Mouse (Mus musculus): ENCODE measurements at regions not wholly inside any gene's neighbourhood (a gene's known extent, or its start where the extent isn't known, plus 50 kb on each side); places are given as distances from the start of the nearest gene placed in this dataset.

DNA sequence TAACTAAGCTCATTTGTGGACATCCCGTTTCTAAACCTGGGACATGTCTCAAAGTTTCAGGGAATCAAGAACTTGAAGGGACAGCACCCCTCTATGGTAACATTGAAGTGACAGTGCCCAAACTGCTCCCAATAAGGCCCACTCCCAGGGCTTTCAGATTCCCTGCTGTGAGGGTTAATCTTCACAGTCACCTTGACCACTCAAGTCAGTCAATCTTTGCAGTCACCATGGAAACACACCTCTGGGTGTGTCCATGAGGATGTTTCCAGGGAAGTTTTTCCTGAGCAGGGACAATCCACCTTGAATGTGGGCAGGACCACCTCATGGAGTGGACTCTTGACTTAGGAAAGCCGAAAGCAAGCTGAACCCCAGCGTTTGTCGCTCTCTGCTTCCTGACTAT, 244.8 kb upstream of the Sdk2 start:
- Histone ChIP-seq H3K4me1 (0 out of 2 replicates have a peak, but pooled peaks cover 6% of the 10 kb centered on the region), H3K4me2 (no peak overlapping the region), H3K9me3 (no peaks in the 10 kb centered on the region), H3K27ac (no peak overlapping the region), H3K36me3 (no peaks in the 10 kb centered on the region), H3K27me3 (no peaks in the 10 kb centered on the region; the same call in 1 of the 2 replicates), H3K9ac (no peak overlapping the region), H3K4me3 (no peak overlapping the region)
- whole genome bisulfite sequencing: 76% methylated on average over 4 of the region's 4 CpGs
- no peak for ATAC-seq (ENCODE audit: insufficient number of reproducible peaks, low FRiP score, low TSS enrichment, low read depth)

DNA sequence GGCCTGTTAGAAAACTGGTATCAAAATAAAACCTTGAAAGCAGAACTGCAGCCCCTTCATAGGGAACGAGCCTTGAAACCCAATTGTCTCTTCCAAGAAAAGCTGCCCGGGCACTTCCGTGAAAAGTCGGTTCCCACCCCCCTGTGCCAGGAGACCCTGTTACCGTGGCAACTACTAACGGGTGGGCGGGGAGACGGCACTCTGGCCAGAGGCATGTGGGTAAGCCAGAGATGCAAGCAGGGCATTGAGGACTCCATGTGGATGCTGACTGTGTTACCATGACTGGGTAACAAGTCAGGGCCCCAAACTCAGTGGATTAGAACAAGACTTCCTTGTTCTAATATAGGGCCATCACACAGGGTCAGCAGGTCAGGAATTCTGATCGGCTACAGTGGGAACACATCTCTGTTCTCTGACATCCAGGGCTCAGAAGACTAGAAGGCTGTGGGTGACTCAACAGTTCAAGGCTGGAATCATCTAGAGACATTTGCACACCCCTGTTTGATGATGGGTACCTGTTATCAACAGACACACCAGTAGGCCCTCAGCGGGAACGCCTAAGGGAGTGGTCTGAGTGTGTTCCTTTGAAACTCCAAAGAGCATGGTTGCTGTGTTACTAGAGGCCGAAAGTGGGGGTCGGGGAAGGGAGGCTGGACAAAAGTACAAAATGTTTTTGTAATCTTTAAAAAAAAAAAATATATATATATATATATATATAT, 236.9 kb upstream of the Sdk2 start:
- no peak overlapping the region for H3K27ac ChIP-seq
- H3K9ac ChIP-seq: no peak overlapping the region
- H3K27me3 ChIP-seq: no peaks in the 10 kb centered on the region
- no peaks in the 10 kb centered on the region for H3K9me3 ChIP-seq
- no peak overlapping the region for H3K4me3 ChIP-seq
- ATAC-seq (ENCODE audit: insufficient number of reproducible peaks, low FRiP score, low TSS enrichment, low read depth): no peak
- H3K4me1 ChIP-seq: peaks cover 4% of the 10 kb centered on the region
- 50% methylated on average over 13 of the region's 13 CpGs for whole genome bisulfite sequencing
- H3K36me3 ChIP-seq: no peaks in the 10 kb centered on the region
- no peak overlapping the region for H3K4me2 ChIP-seq

GRCm38 (mm10) chr11:114300611-114301319, 233.9 kb upstream of the Sdk2 start:
- Histone ChIP-seq H3K9ac (no peak overlapping the region), H3K4me1 (peaks cover 4% of the 10 kb centered on the region), H3K36me3 (no peaks in the 10 kb centered on the region), H3K27me3 (no peaks in the 10 kb centered on the region), H3K4me3 (no peak overlapping the region), H3K4me2 (no peak overlapping the region), H3K27ac (no peak overlapping the region), H3K9me3 (no peaks in the 10 kb centered on the region)
- WGBS: 86% methylated on average over 10 of the region's 10 CpGs
- ATAC-seq (ENCODE audit: insufficient number of reproducible peaks, low FRiP score, low TSS enrichment, low read depth): no peak

DNA sequence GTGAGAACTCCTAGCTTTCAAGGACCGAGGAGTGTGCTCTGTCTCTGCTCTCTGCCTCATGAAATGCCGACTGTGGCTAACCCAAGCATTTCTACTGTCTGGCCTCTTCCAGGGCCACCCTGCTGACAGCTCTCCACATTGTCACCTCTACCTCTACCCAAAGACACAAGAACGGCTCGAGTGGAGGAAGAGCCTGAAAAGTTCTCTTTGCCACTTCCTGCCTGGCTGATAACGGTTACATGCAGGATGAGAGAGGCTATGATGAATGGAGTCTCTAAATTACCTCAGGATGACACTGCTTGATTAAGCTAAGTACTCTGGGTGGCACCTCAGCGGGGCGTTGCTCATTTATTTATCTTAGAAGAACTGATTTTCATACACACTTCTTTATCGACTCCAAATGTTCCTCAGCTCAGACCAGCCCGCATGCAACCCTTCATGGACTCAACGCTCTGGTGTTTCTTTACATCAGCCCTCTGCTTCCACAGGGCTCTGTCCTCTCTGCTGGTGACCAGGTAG, 230.0 kb upstream of the Sdk2 start:
- Histone ChIP-seq H3K27ac (no peak overlapping the region), H3K4me3 (no peak overlapping the region), H3K36me3 (no peaks in the 10 kb centered on the region), H3K9me3 (no peaks in the 10 kb centered on the region), H3K9ac (no peak overlapping the region), H3K4me1 (no peaks in the 10 kb centered on the region), H3K4me2 (no peak overlapping the region), H3K27me3 (no peaks in the 10 kb centered on the region)
- no peak for ATAC-seq (ENCODE audit: insufficient number of reproducible peaks, low FRiP score, low TSS enrichment, low read depth)
- WGBS: 72% methylated on average over 10 of the region's 10 CpGs

GRCm38 (mm10) chr11:114294511-114295250, 227.8 kb upstream of the Sdk2 start:
- Histone ChIP-seq H3K4me2 (no peak overlapping the region), H3K9me3 (no peaks in the 10 kb centered on the region), H3K27ac (no peak overlapping the region), H3K9ac (no peak overlapping the region), H3K36me3 (no peaks in the 10 kb centered on the region), H3K27me3 (no peaks in the 10 kb centered on the region), H3K4me3 (no peak overlapping the region), H3K4me1 (no peaks in the 10 kb centered on the region)
- WGBS: 55% methylated on average over 5 of the region's 5 CpGs
- 0 out of 2 replicates have a peak, but pooled peaks have one; percentile 18 for ATAC-seq (ENCODE audit: insufficient number of reproducible peaks, low FRiP score, low TSS enrichment, low read depth)

- Histone ChIP-seq H3K4me3 (no peak overlapping the region), H3K27ac (no peak overlapping the region), H3K9ac (no peak overlapping the region), H3K27me3 (no peaks in the 10 kb centered on the region), H3K4me1 (no peaks in the 10 kb centered on the region), H3K4me2 (no peak overlapping the region), H3K9me3 (no peaks in the 10 kb centered on the region), H3K36me3 (no peaks in the 10 kb centered on the region)
- 64% methylated on average over 5 of the region's 5 CpGs for WGBS
- no peak for ATAC-seq (ENCODE audit: insufficient number of reproducible peaks, low FRiP score, low TSS enrichment, low read depth)
Measured at GRCm38 (mm10) chr11:114291258-114291657, 224.4 kb upstream of the Sdk2 start.

DNA sequence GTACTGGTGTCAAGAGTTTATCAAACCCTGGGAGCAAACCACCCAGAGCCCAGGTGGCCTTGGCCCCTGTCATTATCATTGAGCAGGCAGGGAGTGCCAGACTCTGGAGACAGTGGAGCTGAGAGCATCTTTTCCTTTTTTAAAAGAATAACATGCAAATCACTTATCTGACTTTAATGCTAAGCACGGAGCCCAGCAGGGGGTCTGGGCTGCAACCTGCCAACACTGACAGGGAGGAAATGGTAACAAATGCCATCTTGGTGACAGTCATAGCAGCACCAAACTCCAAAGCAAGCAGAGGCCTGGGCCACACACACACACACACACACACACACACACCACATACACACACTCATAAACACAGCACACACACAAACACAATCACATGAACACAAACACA, 223.1 kb upstream of the Sdk2 start:
- no peaks in the 10 kb centered on the region for H3K9me3 ChIP-seq
- 96% methylated on average over 1 of the region's 1 CpGs for WGBS
- no peak for ATAC-seq (ENCODE audit: insufficient number of reproducible peaks, low FRiP score, low TSS enrichment, low read depth)

GRCm38 (mm10) chr11:114284820-114285666, 218.2 kb upstream of the Sdk2 start:
- H3K27ac ChIP-seq: no peak overlapping the region
- no peaks in the 10 kb centered on the region for H3K4me1 ChIP-seq
- no peaks in the 10 kb centered on the region for H3K27me3 ChIP-seq
- 82% methylated on average over 20 of the region's 20 CpGs for WGBS
- no peaks in the 10 kb centered on the region for H3K36me3 ChIP-seq
- no peak overlapping the region for H3K4me2 ChIP-seq
- H3K9ac ChIP-seq: no peak overlapping the region
- no peak overlapping the region for H3K4me3 ChIP-seq
- ATAC-seq (ENCODE audit: insufficient number of reproducible peaks, low FRiP score, low TSS enrichment, low read depth): no peak
- no peaks in the 10 kb centered on the region for H3K9me3 ChIP-seq

More for the DNA sequence above, 223.1 kb upstream of the Sdk2 start:
- Histone ChIP-seq H3K4me1 (no peaks in the 10 kb centered on the region), H3K4me2 (no peak overlapping the region), H3K27ac (no peak overlapping the region), H3K36me3 (no peaks in the 10 kb centered on the region), H3K9ac (no peak overlapping the region), H3K4me3 (no peak overlapping the region), H3K27me3 (no peaks in the 10 kb centered on the region)

DNA sequence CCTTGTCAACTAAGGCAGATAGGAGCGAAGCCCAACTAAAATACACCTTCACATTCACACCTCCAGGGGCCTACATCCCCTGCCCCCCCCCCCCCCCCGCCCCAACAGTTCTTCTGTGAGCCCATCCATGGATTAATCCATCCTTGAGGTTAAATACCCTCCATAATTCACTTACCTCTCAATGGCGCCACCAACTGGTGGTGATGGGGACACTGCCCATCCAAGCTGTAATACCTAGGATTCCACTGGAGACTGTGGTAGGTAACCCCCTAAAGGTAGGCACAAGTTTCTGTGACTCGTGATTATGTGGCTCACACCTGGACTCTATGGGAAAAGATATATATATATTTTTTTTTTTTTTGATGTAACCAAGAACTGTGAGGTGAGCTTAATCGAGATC, 216.4 kb upstream of the Sdk2 start:
- H3K9me3 ChIP-seq: no peaks in the 10 kb centered on the region
- no peak overlapping the region for H3K4me2 ChIP-seq
- no peak overlapping the region for H3K9ac ChIP-seq
- no peak overlapping the region for H3K4me3 ChIP-seq
- 41% methylated on average over 5 of the region's 5 CpGs for WGBS
- no peak for ATAC-seq (ENCODE audit: insufficient number of reproducible peaks, low FRiP score, low TSS enrichment, low read depth)
- no peaks in the 10 kb centered on the region for H3K36me3 ChIP-seq
- H3K4me1 ChIP-seq: no peaks in the 10 kb centered on the region
- no peak overlapping the region for H3K27ac ChIP-seq
- H3K27me3 ChIP-seq: no peaks in the 10 kb centered on the region

DNA sequence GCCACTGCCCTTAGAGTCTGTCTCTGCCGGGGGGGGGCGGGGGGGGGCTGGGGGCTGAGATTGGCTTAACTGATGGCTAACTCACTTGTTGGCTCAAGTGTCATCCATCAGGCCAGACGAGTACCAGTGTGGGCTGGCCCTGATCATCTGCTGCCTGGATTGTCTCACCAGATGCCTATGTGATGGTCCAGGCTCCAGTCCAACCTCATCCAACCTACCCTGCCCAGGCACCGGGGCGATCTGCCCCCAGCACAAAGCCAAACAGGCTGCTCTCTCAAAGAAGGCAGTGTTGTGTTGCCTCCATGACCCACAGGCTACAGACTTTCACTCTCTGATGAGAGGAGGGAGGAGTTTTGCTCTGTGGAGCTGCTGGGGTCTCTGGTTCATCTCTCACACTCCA, 215.7 kb upstream of the Sdk2 start:
- no peak for ATAC-seq (ENCODE audit: insufficient number of reproducible peaks, low FRiP score, low TSS enrichment, low read depth)
- Histone ChIP-seq H3K9me3 (no peaks in the 10 kb centered on the region), H3K36me3 (no peaks in the 10 kb centered on the region), H3K4me2 (no peak overlapping the region), H3K9ac (no peak overlapping the region), H3K4me1 (0 out of 2 replicates have a peak, but pooled peaks cover 3% of the 10 kb centered on the region), H3K27me3 (no peaks in the 10 kb centered on the region), H3K4me3 (no peak overlapping the region), H3K27ac (no peak overlapping the region)
- WGBS: 67% methylated on average over 5 of the region's 5 CpGs

DNA sequence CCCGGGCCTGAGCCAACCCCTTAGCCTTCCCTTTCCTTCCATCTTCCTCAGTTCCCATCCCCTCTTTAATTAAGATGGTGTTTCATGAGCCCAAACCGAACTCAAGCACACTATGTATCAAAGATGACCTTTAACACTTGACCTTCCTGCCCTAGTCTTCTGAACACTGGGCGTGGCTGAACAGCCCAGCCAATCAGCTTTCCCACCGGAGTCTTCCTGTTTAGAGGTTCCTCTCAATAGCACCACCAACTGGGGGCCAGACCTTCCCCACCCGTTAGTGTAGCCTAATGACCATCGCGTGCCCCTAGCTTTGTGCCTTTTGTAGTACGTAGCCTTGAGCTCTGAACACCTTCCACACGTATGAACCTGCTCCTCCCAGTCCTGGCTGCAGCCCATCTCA, 215.0 kb upstream of the Sdk2 start:
- Histone ChIP-seq H3K9me3 (no peaks in the 10 kb centered on the region), H3K27me3 (no peaks in the 10 kb centered on the region), H3K4me1 (0 out of 2 replicates have a peak, but pooled peaks cover 5% of the 10 kb centered on the region), H3K36me3 (no peaks in the 10 kb centered on the region), H3K4me3 (no peak overlapping the region), H3K9ac (no peak overlapping the region), H3K27ac (no peak overlapping the region), H3K4me2 (no peak overlapping the region)
- 80% methylated on average over 9 of the region's 9 CpGs for WGBS
- no peak for ATAC-seq (ENCODE audit: insufficient number of reproducible peaks, low FRiP score, low TSS enrichment, low read depth)
